Mouse (Mus musculus) right cerebral cortex, adult 2 months (tissue): ENCODE results near the gene Sec23ip.
"Not testable (repeated sequence)": the region's sequence is repeated elsewhere in the genome, so short reads cannot be mapped to it uniquely, and the experiment has no call there.

ENCODE experiments used
- DNase-seq, 2 experiments: peaks; one replicate each; pipeline ENCODE4 v3.0.0; 2021 to 2022; ENCODE audit warnings: low spot score in 2 of 2

Sec23ip gene

GRCm38 (mm10) chr7:128744684-128745485, at the start of gene Sec23ip:
Sec23ip (plus strand) TSS chr7:128744943.
- peak; percentile 100 for DNase-seq

- not testable (repeated sequence) for DNase-seq
These were observed 44.8 kb upstream of the Sec23ip start for GRCm38 (mm10) chr7:128699959-128700358.

- peak; percentile 80 to 84 for DNase-seq
These were observed 39.0 kb upstream of the Sec23ip start for GRCm38 (mm10) chr7:128705735-128706134.

- no peak for DNase-seq
These were observed 26.8 kb upstream of the Sec23ip start for GRCm38 (mm10) chr7:128717991-128718390.

GRCm38 (mm10) chr7:128724761-128725160, 20.0 kb upstream of the Sec23ip start:
- DNase-seq = peak; percentile 76 to 77

- DNase-seq = no peak
These were observed 19.6 kb upstream of the Sec23ip start for GRCm38 (mm10) chr7:128725189-128725588.

GRCm38 (mm10) chr7:128726999-128727398, 17.7 kb upstream of the Sec23ip start:
- DNase-seq = no peak

GRCm38 (mm10) chr7:128727701-128728100, 17.0 kb upstream of the Sec23ip start:
- DNase-seq = no peak

- no peak for DNase-seq
These were observed 16.0 kb upstream of the Sec23ip start for GRCm38 (mm10) chr7:128728738-128729137.

- DNase-seq = no peak
These were observed 13.2 kb upstream of the Sec23ip start for GRCm38 (mm10) chr7:128731585-128731984.

- DNase-seq = no peak
These were observed 6.7 kb upstream of the Sec23ip start for GRCm38 (mm10) chr7:128738041-128738440.

- DNase-seq = no peak
These were observed 5.7 kb upstream of the Sec23ip start for GRCm38 (mm10) chr7:128739116-128739461.

GRCm38 (mm10) chr7:128739462-128740277, 5.1 kb upstream of the Sec23ip start:
- DNase-seq = peak in 1 of 2 experiments; percentile 22

GRCm38 (mm10) chr7:128740334-128740733, 4.4 kb upstream of the Sec23ip start, which contains the start of gene Mcmbp:
Mcmbp (minus strand) TSS chr7:128740495.
- peak; percentile 97 to 98 for DNase-seq

GRCm38 (mm10) chr7:128743898-128744297, 845 bp upstream of the Sec23ip start:
- DNase-seq = no peak

- no peak for DNase-seq
These were observed 1.4 kb downstream of the Sec23ip start for GRCm38 (mm10) chr7:128746151-128746550.

- no peak for DNase-seq
These were observed 4.0 kb downstream of the Sec23ip start for GRCm38 (mm10) chr7:128748758-128749157.

- no peak for DNase-seq
These were observed 5.6 kb downstream of the Sec23ip start for GRCm38 (mm10) chr7:128750296-128750695.

- DNase-seq = no peak
These were observed 7.3 kb downstream of the Sec23ip start for GRCm38 (mm10) chr7:128752012-128752411.

- no peak for DNase-seq
These were observed 10.7 kb downstream of the Sec23ip start for GRCm38 (mm10) chr7:128755396-128755795.

- no peak for DNase-seq
These were observed 14.2 kb downstream of the Sec23ip start for GRCm38 (mm10) chr7:128758948-128759347.

- DNase-seq = no peak
These were observed 22.0 kb downstream of the Sec23ip start for GRCm38 (mm10) chr7:128766696-128767095.

- no peak for DNase-seq
These were observed 32.5 kb downstream of the Sec23ip start for GRCm38 (mm10) chr7:128777201-128777600.
